Mouse (Mus musculus) thymus, adult 2 months (tissue): ENCODE results near the gene Wscd2.
"Not testable (repeated sequence)": the region's sequence is repeated elsewhere in the genome, so short reads cannot be mapped to it uniquely, and the experiment has no call there.

Experiments used
- CTCF ChIP-seq: fragments of 200-500 bp; IDR thresholded peaks from 2 replicates; pipeline ENCODE4 v1.5.1; 2012; ENCODE audit warnings: mild to moderate bottlenecking, control low read depth, low read length, moderate library complexity, borderline replicate concordance; ENCODE audit not compliant: control insufficient read depth, poor library complexity, insufficient read depth; ENCODE audit errors: extremely low read depth
- POLR2A ChIP-seq: fragments of 200-500 bp; IDR thresholded peaks from 2 replicates; pipeline ENCODE4 v1.6.1; 2012; ENCODE audit warnings: mild to moderate bottlenecking, low read length, control low read depth, moderate library complexity; ENCODE audit not compliant: control insufficient read depth, poor library complexity, insufficient read depth; ENCODE audit errors: extremely low read depth

DNA sequence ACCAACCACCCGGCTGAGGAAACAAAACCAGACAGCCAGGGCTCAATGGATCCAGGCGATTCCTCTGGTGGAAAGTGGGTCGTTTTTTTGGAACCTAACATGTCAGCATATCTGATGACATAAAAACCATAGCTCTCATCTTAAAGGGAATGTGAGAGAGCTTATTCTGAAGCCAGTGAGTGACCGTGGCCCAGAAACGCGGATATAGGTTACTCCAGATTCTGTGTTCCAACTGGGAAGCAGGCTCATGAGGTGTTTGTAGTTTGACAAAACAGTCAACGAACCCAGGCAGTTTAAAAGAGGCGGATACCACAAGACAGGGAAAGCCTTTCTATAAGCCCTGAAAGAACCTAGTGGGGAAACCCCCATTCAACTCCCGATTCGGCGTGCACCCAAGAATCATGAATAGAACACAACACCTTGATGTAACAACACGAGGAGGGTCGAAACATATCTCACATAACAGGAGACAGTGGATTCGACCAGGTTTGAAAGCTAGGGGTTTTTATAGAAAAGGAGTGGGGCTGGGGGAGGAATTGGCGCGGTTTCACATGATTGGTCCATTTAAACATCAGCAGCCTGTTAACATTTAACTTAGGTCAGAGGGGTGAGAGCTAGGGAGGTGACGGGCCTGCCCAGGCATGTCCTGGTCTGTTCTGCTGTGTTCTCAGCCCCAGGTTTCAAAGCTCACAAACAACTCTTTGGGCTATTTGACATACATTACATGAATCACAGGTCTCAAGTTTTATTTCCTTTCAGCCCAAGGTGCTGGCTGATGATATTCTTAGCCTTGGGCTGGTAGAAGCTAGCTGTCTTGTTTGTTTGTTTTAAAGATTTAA is 95.7 kb downstream of the Wscd2 start:
- TF ChIP-seq POLR2A, CTCF: not testable (repeated sequence)
